Mouse (Mus musculus): Measurements from ENCODE around the gene Srarp. TPM values are rescaled to one million over a fixed set of nuclear protein-coding genes. Genes with fewer than 3 reads are reported as not detected.

Gene Srarp
- polyA plus RNA-seq, 1 experiment from 2014 or later: not detected

- DNase-seq (ENCODE audit: low spot score): peak; percentile 58
- H3K4me3 ChIP-seq (ENCODE audit: low read depth, low read length): peak overlapping the region; percentile 37
- H3K27me3 ChIP-seq (ENCODE audit: control insufficient read depth, insufficient read depth, low read length): peaks cover 3% of the 10 kb centered on the region; the same call in 1 of the 2 replicates
- H3K9ac ChIP-seq (ENCODE audit: low read length): no peak overlapping the region
- whole genome bisulfite sequencing: 3% methylated on average over 36 of the region's 36 CpGs
- H3K9me3 ChIP-seq (ENCODE audit: control insufficient read depth, low read length): no peaks in the 10 kb centered on the region
- H3K36me3 ChIP-seq (ENCODE audit: control insufficient read depth, insufficient read depth, low read length): no peaks in the 10 kb centered on the region
- H3K4me2 ChIP-seq (ENCODE audit: low read depth, severe bottlenecking): peak overlapping the region; percentile 83
- H3K27ac ChIP-seq (replicated peaks; ENCODE audit: low read depth, low read length): no peak overlapping the region
- H3K4me1 ChIP-seq (ENCODE audit: control insufficient read depth, insufficient read depth, low read length): peaks cover 5% of the 10 kb centered on the region
- peak; percentile 71 for ATAC-seq (ENCODE audit: insufficient number of reproducible peaks, low FRiP score, low TSS enrichment, low read depth)
These were observed 10.1 kb downstream of the Srarp start for GRCm38 (mm10) chr4:141425484-141426479.

- no peak overlapping the region for H3K27ac ChIP-seq (replicated peaks; ENCODE audit: low read depth, low read length)
- no peak overlapping the region for H3K4me2 ChIP-seq (ENCODE audit: low read depth, severe bottlenecking)
- H3K36me3 ChIP-seq (ENCODE audit: control insufficient read depth, insufficient read depth, low read length): no peaks in the 10 kb centered on the region
- H3K27me3 ChIP-seq (ENCODE audit: control insufficient read depth, insufficient read depth, low read length): peaks cover 3% of the 10 kb centered on the region; the same call in 1 of the 2 replicates
- H3K4me3 ChIP-seq (ENCODE audit: low read depth, low read length): no peak overlapping the region
- no peak for DNase-seq (ENCODE audit: low spot score)
- H3K9ac ChIP-seq (ENCODE audit: low read length): no peak overlapping the region
- peaks cover 13% of the 10 kb centered on the region for H3K4me1 ChIP-seq (ENCODE audit: control insufficient read depth, insufficient read depth, low read length)
- H3K9me3 ChIP-seq (ENCODE audit: control insufficient read depth, low read length): no peaks in the 10 kb centered on the region
- WGBS: 88% methylated on average over 13 of the region's 13 CpGs
- no peak for ATAC-seq (ENCODE audit: insufficient number of reproducible peaks, low FRiP score, low TSS enrichment, low read depth)
These were observed 12.0 kb downstream of the Srarp start for GRCm38 (mm10) chr4:141423691-141424431.

- 84% methylated on average over 5 of the region's 5 CpGs for WGBS
- no peak for ATAC-seq (ENCODE audit: insufficient number of reproducible peaks, low FRiP score, low TSS enrichment, low read depth)
- no peak overlapping the region for H3K27ac ChIP-seq (replicated peaks; ENCODE audit: low read depth, low read length)
- DNase-seq (ENCODE audit: low spot score): no peak
- peaks cover 3% of the 10 kb centered on the region; the same call in 1 of the 2 replicates for H3K27me3 ChIP-seq (ENCODE audit: control insufficient read depth, insufficient read depth, low read length)
- H3K9ac ChIP-seq (ENCODE audit: low read length): no peak overlapping the region
- H3K4me3 ChIP-seq (ENCODE audit: low read depth, low read length): no peak overlapping the region
- H3K4me2 ChIP-seq (ENCODE audit: low read depth, severe bottlenecking): no peak overlapping the region
- no peaks in the 10 kb centered on the region for H3K9me3 ChIP-seq (ENCODE audit: control insufficient read depth, low read length)
- peaks cover 13% of the 10 kb centered on the region for H3K4me1 ChIP-seq (ENCODE audit: control insufficient read depth, insufficient read depth, low read length)
- H3K36me3 ChIP-seq (ENCODE audit: control insufficient read depth, insufficient read depth, low read length): no peaks in the 10 kb centered on the region
These were observed 12.6 kb downstream of the Srarp start for GRCm38 (mm10) chr4:141423288-141423687.

DNA sequence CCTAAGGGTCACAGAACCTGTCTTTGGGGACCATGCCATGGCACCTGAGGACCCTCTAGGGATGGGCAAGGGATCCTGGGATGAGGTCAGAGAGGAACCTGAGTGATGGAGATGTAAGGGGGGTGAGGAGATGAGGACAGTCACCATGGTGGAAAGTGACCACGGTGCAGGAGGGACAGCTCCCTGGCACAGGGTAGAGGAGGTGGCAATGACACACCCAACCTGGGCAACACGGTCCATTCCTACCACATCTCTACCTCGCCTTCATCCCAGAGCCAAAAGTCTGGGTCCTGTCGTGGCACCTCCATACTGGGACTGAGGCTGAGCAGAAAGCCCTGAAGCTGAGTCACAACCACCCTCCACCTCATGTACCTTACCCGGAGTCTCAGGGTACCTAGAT lies 13.1 kb downstream of the Srarp start:
- no peak for ATAC-seq (ENCODE audit: insufficient number of reproducible peaks, low FRiP score, low TSS enrichment, low read depth)
- H3K27me3 ChIP-seq (ENCODE audit: control insufficient read depth, insufficient read depth, low read length): peaks cover 3% of the 10 kb centered on the region; the same call in 1 of the 2 replicates

GRCm38 (mm10) chr4:141421423-141421822 lies 14.5 kb downstream of the Srarp start:
- Histone ChIP-seq H3K9me3 (ENCODE audit: control insufficient read depth, low read length) (no peaks in the 10 kb centered on the region), H3K36me3 (ENCODE audit: control insufficient read depth, insufficient read depth, low read length) (no peaks in the 10 kb centered on the region), H3K27ac (replicated peaks; ENCODE audit: low read depth, low read length) (no peak overlapping the region), H3K27me3 (ENCODE audit: control insufficient read depth, insufficient read depth, low read length) (peaks cover 3% of the 10 kb centered on the region; the same call in 1 of the 2 replicates), H3K4me2 (ENCODE audit: low read depth, severe bottlenecking) (no peak overlapping the region), H3K4me3 (ENCODE audit: low read depth, low read length) (no peak overlapping the region), H3K9ac (ENCODE audit: low read length) (no peak overlapping the region), H3K4me1 (ENCODE audit: control insufficient read depth, insufficient read depth, low read length) (peaks cover 13% of the 10 kb centered on the region)
- 53% methylated on average over 14 of the region's 14 CpGs for WGBS
- no peak for ATAC-seq (ENCODE audit: insufficient number of reproducible peaks, low FRiP score, low TSS enrichment, low read depth)
- DNase-seq (ENCODE audit: low spot score): no peak

More for the DNA sequence above, 13.1 kb downstream of the Srarp start:
- Histone ChIP-seq H3K4me3 (ENCODE audit: low read depth, low read length) (no peak overlapping the region), H3K9ac (ENCODE audit: low read length) (no peak overlapping the region), H3K27ac (replicated peaks; ENCODE audit: low read depth, low read length) (no peak overlapping the region), H3K36me3 (ENCODE audit: control insufficient read depth, insufficient read depth, low read length) (no peaks in the 10 kb centered on the region), H3K9me3 (ENCODE audit: control insufficient read depth, low read length) (no peaks in the 10 kb centered on the region), H3K4me2 (ENCODE audit: low read depth, severe bottlenecking) (no peak overlapping the region), H3K4me1 (ENCODE audit: control insufficient read depth, insufficient read depth, low read length) (peaks cover 13% of the 10 kb centered on the region)
- WGBS: 80% methylated on average over 5 of the region's 5 CpGs
- no peak for DNase-seq (ENCODE audit: low spot score)

- WGBS: 40% methylated on average over 9 of the region's 9 CpGs
- no peak for DNase-seq (ENCODE audit: low spot score)
- Histone ChIP-seq H3K4me1 (ENCODE audit: control insufficient read depth, insufficient read depth, low read length) (peaks cover 13% of the 10 kb centered on the region), H3K9me3 (ENCODE audit: control insufficient read depth, low read length) (no peaks in the 10 kb centered on the region), H3K4me3 (ENCODE audit: low read depth, low read length) (no peak overlapping the region), H3K27ac (replicated peaks; ENCODE audit: low read depth, low read length) (no peak overlapping the region), H3K36me3 (ENCODE audit: control insufficient read depth, insufficient read depth, low read length) (no peaks in the 10 kb centered on the region), H3K27me3 (ENCODE audit: control insufficient read depth, insufficient read depth, low read length) (peaks cover 2% of the 10 kb centered on the region; the same call in 1 of the 2 replicates), H3K9ac (ENCODE audit: low read length) (no peak overlapping the region), H3K4me2 (ENCODE audit: low read depth, severe bottlenecking) (no peak overlapping the region)
- ATAC-seq (ENCODE audit: insufficient number of reproducible peaks, low FRiP score, low TSS enrichment, low read depth): no peak
These were observed 15.0 kb downstream of the Srarp start for GRCm38 (mm10) chr4:141420886-141421285.

DNA sequence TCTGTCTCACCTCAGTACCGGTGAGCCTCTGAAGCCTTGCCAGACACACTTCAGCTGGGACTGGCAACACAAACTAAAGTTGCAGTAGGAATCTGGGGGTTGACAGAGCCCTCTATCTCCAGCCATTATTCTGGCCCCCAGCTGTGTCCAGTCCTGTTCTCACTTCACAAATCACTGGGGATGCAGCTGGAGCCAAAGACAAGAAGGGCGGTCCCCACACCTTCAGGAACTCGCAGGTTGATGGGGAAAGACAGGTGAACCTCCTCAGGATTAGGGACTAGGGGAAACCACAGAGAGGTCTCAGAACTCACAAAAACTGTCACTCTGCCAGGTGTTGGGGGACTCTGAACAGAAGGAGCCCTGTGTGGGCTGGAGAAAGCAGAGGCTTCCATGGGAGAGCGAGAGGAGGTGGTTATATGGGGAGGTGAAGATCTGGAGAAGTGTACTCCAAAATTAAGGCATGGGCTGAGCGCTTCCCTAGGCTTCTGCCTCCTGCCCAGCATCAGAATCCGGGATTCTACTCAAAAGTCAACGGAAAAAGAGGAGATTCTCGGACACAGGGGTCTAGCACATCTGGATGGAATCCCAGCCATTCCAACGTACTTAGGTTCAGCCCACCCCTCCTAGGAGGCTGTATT lies 15.6 kb downstream of the Srarp start, which contains the start of gene Hspb7:
Gene Hspb7, plus strand, starts transcription at position 588 of the 638 bp plus-strand sequence.
- H3K4me3 ChIP-seq (ENCODE audit: low read depth, low read length): no peak within 1 kb of the TSS

More for the DNA sequence above, 15.6 kb downstream of the Srarp start, which contains the start of gene Hspb7:
- DNase-seq (ENCODE audit: low spot score) (no peak), ATAC-seq (ENCODE audit: insufficient number of reproducible peaks, low FRiP score, low TSS enrichment, low read depth) (no peak)
- Histone ChIP-seq H3K9me3 (ENCODE audit: control insufficient read depth, low read length) (no peaks in the 10 kb centered on the region), H3K27ac (replicated peaks; ENCODE audit: low read depth, low read length) (no peak within 1 kb of the TSS), H3K4me1 (ENCODE audit: control insufficient read depth, insufficient read depth, low read length) (0 out of 2 replicates have a peak, but pooled peaks cover 9% of the 10 kb centered on the region), H3K4me2 (ENCODE audit: low read depth, severe bottlenecking) (no peak within 1 kb of the TSS), H3K36me3 (ENCODE audit: control insufficient read depth, insufficient read depth, low read length) (no peaks in the 10 kb centered on the region), H3K27me3 (ENCODE audit: control insufficient read depth, insufficient read depth, low read length) (no peaks in the 10 kb centered on the region), H3K9ac (ENCODE audit: low read length) (no peak within 1 kb of the TSS)
- WGBS: 50% methylated on average over 9 of the region's 9 CpGs
